Mouse (Mus musculus) G1E (cell line): ENCODE measurements around the gene Stab2.

Experiments
- CTCF ChIP-seq: IDR thresholded peaks from 2 replicates; pipeline ENCODE4 v1.5.1; 2012; ENCODE audit warnings: low read depth, low read length, inconsistent platforms, mixed read lengths
- GATA2 ChIP-seq: IDR thresholded peaks from 2 replicates; pipeline ENCODE4 v1.6.1; 2012; ENCODE audit warnings: low read depth, low read length, inconsistent platforms, borderline replicate concordance
- POLR2AphosphoS5 ChIP-seq: IDR thresholded peaks from 2 replicates; pipeline ENCODE4 v1.6.1; 2012; ENCODE audit warnings: low read depth, low read length, inconsistent platforms; ENCODE audit not compliant: insufficient replicate concordance

- no peak for TF ChIP-seq GATA2
- no peak for TF ChIP-seq CTCF
- no peak for TF ChIP-seq POLR2AphosphoS5
These were observed 52.5 kb downstream of the Stab2 start for GRCm38 (mm10) chr10:86955299-86955698.
